Mouse (Mus musculus): ENCODE data around the gene Cpeb4. TPM values are rescaled to one million over a fixed set of nuclear protein-coding genes. Genes with fewer than 3 reads are reported as not detected.
A peak's percentile ranks its signal among the peaks of the same experiment; 100 is the strongest.
"Not testable (repeated sequence)": the region's sequence is repeated elsewhere in the genome, so short reads cannot be mapped to it uniquely, and the experiment has no call there.

The Cpeb4 gene
- polyA plus RNA-seq, 1 experiment from 2014 or later = 34.5 TPM

DNA sequence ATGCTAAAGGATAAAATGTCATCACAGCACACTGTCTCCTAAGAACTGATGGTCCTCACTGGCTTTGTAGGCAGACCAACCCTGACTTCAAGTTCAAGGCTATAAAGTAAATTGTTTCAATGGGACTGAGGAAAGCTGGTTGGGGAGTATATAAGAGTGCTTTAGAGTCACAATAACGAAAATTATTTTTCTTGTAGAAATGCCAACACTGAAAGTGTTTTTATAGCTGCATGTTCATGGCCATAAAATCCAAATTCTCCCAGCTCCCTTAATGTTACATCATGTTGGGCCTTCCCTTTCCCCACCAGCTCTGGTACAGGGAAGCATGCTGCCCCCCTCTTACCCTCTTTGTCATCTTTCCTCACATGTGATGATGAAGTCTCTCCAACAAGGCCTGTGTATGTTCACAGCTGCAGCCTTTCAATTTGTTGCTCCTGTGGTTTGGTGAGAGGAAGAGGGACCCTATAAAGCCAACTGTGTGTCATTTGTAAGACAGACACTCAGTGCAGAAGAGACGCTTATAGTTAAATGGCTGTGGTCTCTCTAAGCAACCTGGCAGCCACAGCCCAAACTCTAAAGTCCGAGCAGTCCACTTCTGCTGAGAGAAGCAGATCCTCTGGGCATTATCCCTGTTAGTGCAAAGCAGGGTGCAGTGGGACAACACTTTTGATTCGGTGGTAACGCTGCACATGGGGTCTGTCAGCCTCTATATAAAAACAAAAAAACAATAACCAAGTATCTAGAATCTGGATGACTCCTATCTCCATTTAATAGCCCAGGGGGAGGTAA, 29.6 kb upstream of the Cpeb4 start:
- DNase-seq = no peak
- no peak overlapping the region for H3K4me3 ChIP-seq (replicated peaks; ENCODE audit: low read depth, low read length)
- H3K4me2 ChIP-seq (ENCODE audit: low read length) = no peak overlapping the region
- WGBS = 86% methylated on average over 5 of the region's 5 CpGs
- H3K36me3 ChIP-seq (ENCODE audit: control insufficient read depth, insufficient read depth, low read length) = no peaks in the 10 kb centered on the region
- H3K9me3 ChIP-seq (ENCODE audit: control insufficient read depth, low read length) = no peaks in the 10 kb centered on the region
- no peaks in the 10 kb centered on the region for H3K27me3 ChIP-seq (ENCODE audit: control insufficient read depth, insufficient read depth, low read length)
- ATAC-seq (ENCODE audit: low FRiP score, low TSS enrichment) = no peak
- peaks cover 24% of the 10 kb centered on the region for H3K4me1 ChIP-seq (ENCODE audit: control insufficient read depth, insufficient read depth, low read length)
- no peak overlapping the region for H3K27ac ChIP-seq (replicated peaks; ENCODE audit: low read depth, low read length)
- H3K9ac ChIP-seq (replicated peaks; ENCODE audit: low read length) = no peak overlapping the region

- Histone ChIP-seq H3K27ac (replicated peaks; ENCODE audit: low read depth, low read length) (no peak overlapping the region), H3K9ac (replicated peaks; ENCODE audit: low read length) (no peak overlapping the region)
- ATAC-seq (ENCODE audit: low FRiP score, low TSS enrichment) = no peak
These were observed 28.7 kb upstream of the Cpeb4 start for GRCm38 (mm10) chr11:31843177-31843833.

GRCm38 (mm10) chr11:31843834-31844188, 28.2 kb upstream of the Cpeb4 start:
- Histone ChIP-seq H3K9ac (replicated peaks; ENCODE audit: low read length) (no peak overlapping the region), H3K4me1 (ENCODE audit: control insufficient read depth, insufficient read depth, low read length) (peaks cover 22% of the 10 kb centered on the region), H3K4me3 (replicated peaks; ENCODE audit: low read depth, low read length) (no peak overlapping the region), H3K9me3 (ENCODE audit: control insufficient read depth, low read length) (no peaks in the 10 kb centered on the region), H3K36me3 (ENCODE audit: control insufficient read depth, insufficient read depth, low read length) (no peaks in the 10 kb centered on the region), H3K27ac (replicated peaks; ENCODE audit: low read depth, low read length) (no peak overlapping the region), H3K27me3 (ENCODE audit: control insufficient read depth, insufficient read depth, low read length) (no peaks in the 10 kb centered on the region), H3K4me2 (ENCODE audit: low read length) (no peak overlapping the region)
- no peak for ATAC-seq (ENCODE audit: low FRiP score, low TSS enrichment)
- WGBS = 64% methylated on average over 5 of the region's 5 CpGs
- DNase-seq = peak; percentile 28

More at GRCm38 (mm10) chr11:31843177-31843833, 28.7 kb upstream of the Cpeb4 start:
- Histone ChIP-seq H3K4me3 (replicated peaks; ENCODE audit: low read depth, low read length) (no peak overlapping the region), H3K36me3 (ENCODE audit: control insufficient read depth, insufficient read depth, low read length) (no peaks in the 10 kb centered on the region), H3K4me2 (ENCODE audit: low read length) (no peak overlapping the region), H3K27me3 (ENCODE audit: control insufficient read depth, insufficient read depth, low read length) (no peaks in the 10 kb centered on the region), H3K4me1 (ENCODE audit: control insufficient read depth, insufficient read depth, low read length) (peaks cover 27% of the 10 kb centered on the region), H3K9me3 (ENCODE audit: control insufficient read depth, low read length) (no peaks in the 10 kb centered on the region)
- no peak for DNase-seq
- 92% methylated on average over 7 of the region's 7 CpGs for WGBS

- H3K27me3 ChIP-seq (ENCODE audit: control insufficient read depth, insufficient read depth, low read length); H3K9ac ChIP-seq (replicated peaks; ENCODE audit: low read length); H3K4me3 ChIP-seq (replicated peaks; ENCODE audit: low read depth, low read length); ATAC-seq (ENCODE audit: low FRiP score, low TSS enrichment); DNase-seq; H3K27ac ChIP-seq (replicated peaks; ENCODE audit: low read depth, low read length); H3K9me3 ChIP-seq (ENCODE audit: control insufficient read depth, low read length); H3K36me3 ChIP-seq (ENCODE audit: control insufficient read depth, insufficient read depth, low read length); H3K4me2 ChIP-seq (ENCODE audit: low read length): not testable (repeated sequence)
- H3K4me1 ChIP-seq (ENCODE audit: control insufficient read depth, insufficient read depth, low read length) = peaks cover 14% of the 10 kb centered on the region
- 92% methylated on average over 1 of the region's 1 CpGs for WGBS
These were observed 26.9 kb upstream of the Cpeb4 start for GRCm38 (mm10) chr11:31845111-31845510.

DNA sequence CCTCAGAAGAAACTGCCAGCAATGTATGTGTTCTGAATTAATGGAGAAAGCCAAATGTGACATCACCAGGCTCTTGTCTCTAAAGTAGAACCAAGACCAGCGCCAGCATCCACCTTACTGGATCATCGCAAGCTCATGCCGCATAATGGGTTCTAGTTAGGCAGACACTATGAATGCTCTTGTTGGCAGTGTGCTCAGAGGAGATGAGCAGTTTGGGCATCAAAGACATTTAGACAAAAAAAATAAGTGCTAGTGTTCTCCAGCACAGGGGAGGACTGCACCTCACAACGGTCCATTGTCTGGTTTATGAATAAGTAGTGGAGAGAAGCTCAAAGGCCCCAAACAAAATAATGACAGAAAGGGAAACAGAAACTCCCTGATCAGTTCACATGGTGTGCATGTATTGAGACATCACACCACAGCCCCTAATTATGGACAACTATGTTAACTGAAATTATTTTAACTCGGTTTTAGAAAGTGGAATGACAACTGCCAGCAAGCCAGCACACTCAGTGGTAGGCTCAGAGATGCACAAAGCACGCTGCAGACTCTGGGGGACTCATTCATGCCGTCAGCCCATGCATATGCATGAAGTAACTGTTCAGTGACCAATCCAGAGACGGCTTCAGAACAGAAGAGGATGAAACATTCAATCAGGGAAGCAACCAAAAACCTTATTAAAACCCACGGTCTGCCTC, 25.1 kb upstream of the Cpeb4 start:
- ATAC-seq (ENCODE audit: low FRiP score, low TSS enrichment) (peak; percentile 95), DNase-seq (peak; percentile 87)
- Histone ChIP-seq H3K9me3 (ENCODE audit: control insufficient read depth, low read length) (no peaks in the 10 kb centered on the region), H3K9ac (replicated peaks; ENCODE audit: low read length) (no peak overlapping the region; the same call in 1 of the 2 replicates), H3K36me3 (ENCODE audit: control insufficient read depth, insufficient read depth, low read length) (no peaks in the 10 kb centered on the region), H3K27me3 (ENCODE audit: control insufficient read depth, insufficient read depth, low read length) (no peaks in the 10 kb centered on the region), H3K4me1 (ENCODE audit: control insufficient read depth, insufficient read depth, low read length) (peaks cover 19% of the 10 kb centered on the region), H3K4me3 (replicated peaks; ENCODE audit: low read depth, low read length) (no peak overlapping the region), H3K4me2 (ENCODE audit: low read length) (peak overlapping the region; percentile 31), H3K27ac (replicated peaks; ENCODE audit: low read depth, low read length) (peak overlapping the region; percentile 84)
- WGBS = 14% methylated on average over 9 of the region's 9 CpGs

GRCm38 (mm10) chr11:31847469-31847805, 24.6 kb upstream of the Cpeb4 start:
- peak overlapping the region; percentile 84 for H3K27ac ChIP-seq (replicated peaks; ENCODE audit: low read depth, low read length)
- no peak overlapping the region for H3K9ac ChIP-seq (replicated peaks; ENCODE audit: low read length)
- H3K4me2 ChIP-seq (ENCODE audit: low read length) = peak overlapping the region; percentile 31
- 29% methylated on average over 5 of the region's 5 CpGs for WGBS
- no peaks in the 10 kb centered on the region for H3K9me3 ChIP-seq (ENCODE audit: control insufficient read depth, low read length)
- peaks cover 19% of the 10 kb centered on the region for H3K4me1 ChIP-seq (ENCODE audit: control insufficient read depth, insufficient read depth, low read length)
- ATAC-seq (ENCODE audit: low FRiP score, low TSS enrichment) = peak; percentile 32
- no peaks in the 10 kb centered on the region for H3K27me3 ChIP-seq (ENCODE audit: control insufficient read depth, insufficient read depth, low read length)
- H3K4me3 ChIP-seq (replicated peaks; ENCODE audit: low read depth, low read length) = no peak overlapping the region
- no peaks in the 10 kb centered on the region for H3K36me3 ChIP-seq (ENCODE audit: control insufficient read depth, insufficient read depth, low read length)
- no peak for DNase-seq

GRCm38 (mm10) chr11:31848725-31849124, 23.3 kb upstream of the Cpeb4 start:
- H3K9me3 ChIP-seq (ENCODE audit: control insufficient read depth, low read length) = no peaks in the 10 kb centered on the region
- no peaks in the 10 kb centered on the region for H3K36me3 ChIP-seq (ENCODE audit: control insufficient read depth, insufficient read depth, low read length)
- ATAC-seq (ENCODE audit: low FRiP score, low TSS enrichment) (no peak), DNase-seq (no peak)
- no peak overlapping the region for H3K27ac ChIP-seq (replicated peaks; ENCODE audit: low read depth, low read length)
- no peak overlapping the region for H3K9ac ChIP-seq (replicated peaks; ENCODE audit: low read length)
- no peak overlapping the region for H3K4me2 ChIP-seq (ENCODE audit: low read length)
- peaks cover 19% of the 10 kb centered on the region for H3K4me1 ChIP-seq (ENCODE audit: control insufficient read depth, insufficient read depth, low read length)
- WGBS = 86% methylated on average over 4 of the region's 4 CpGs
- no peaks in the 10 kb centered on the region for H3K27me3 ChIP-seq (ENCODE audit: control insufficient read depth, insufficient read depth, low read length)
- H3K4me3 ChIP-seq (replicated peaks; ENCODE audit: low read depth, low read length) = no peak overlapping the region

DNA sequence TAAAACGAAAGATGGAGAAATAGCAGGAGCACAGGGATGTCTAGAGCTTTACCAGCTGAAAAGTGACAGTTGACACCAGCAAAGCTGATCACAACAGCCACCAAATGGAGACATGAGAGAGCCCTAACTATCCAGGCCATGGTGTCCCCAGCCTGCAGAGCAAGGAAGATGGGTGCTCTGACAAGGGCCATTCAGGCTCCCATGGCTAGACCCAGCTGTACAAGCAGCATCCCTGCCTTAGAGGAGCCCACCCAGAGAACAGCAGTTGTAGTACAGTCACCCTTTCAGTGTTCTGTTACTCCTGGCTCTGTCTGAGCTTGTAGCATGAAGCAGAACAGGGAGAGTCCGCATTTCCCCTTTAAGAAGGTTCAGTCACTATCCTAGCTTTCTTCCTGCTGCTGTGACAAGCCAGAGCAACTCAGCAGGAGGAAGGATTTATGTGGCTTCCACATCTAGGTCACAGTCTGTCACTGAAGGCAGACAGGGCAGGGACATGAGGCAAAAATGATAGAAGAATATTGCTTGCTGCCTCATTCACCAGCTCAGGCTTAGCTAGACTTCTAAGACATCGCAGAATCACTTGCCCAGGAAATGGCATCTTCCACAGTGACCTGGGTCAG, 21.7 kb upstream of the Cpeb4 start:
- H3K9ac ChIP-seq (replicated peaks; ENCODE audit: low read length) = no peak overlapping the region
- peaks cover 19% of the 10 kb centered on the region for H3K4me1 ChIP-seq (ENCODE audit: control insufficient read depth, insufficient read depth, low read length)
- DNase-seq (no peak), ATAC-seq (ENCODE audit: low FRiP score, low TSS enrichment) (no peak)
- no peaks in the 10 kb centered on the region for H3K27me3 ChIP-seq (ENCODE audit: control insufficient read depth, insufficient read depth, low read length)
- no peaks in the 10 kb centered on the region for H3K36me3 ChIP-seq (ENCODE audit: control insufficient read depth, insufficient read depth, low read length)
- 86% methylated on average over 3 of the region's 3 CpGs for WGBS
- no peak overlapping the region for H3K27ac ChIP-seq (replicated peaks; ENCODE audit: low read depth, low read length)
- no peak overlapping the region for H3K4me3 ChIP-seq (replicated peaks; ENCODE audit: low read depth, low read length)
- no peak overlapping the region for H3K4me2 ChIP-seq (ENCODE audit: low read length)
- no peaks in the 10 kb centered on the region for H3K9me3 ChIP-seq (ENCODE audit: control insufficient read depth, low read length)
